Mouse (Mus musculus): ENCODE measurements at regions not wholly inside any gene's neighbourhood (a gene's known extent, or its start where the extent isn't known, plus 50 kb on each side); places are given as distances from the start of the nearest gene placed in this dataset.

DNA sequence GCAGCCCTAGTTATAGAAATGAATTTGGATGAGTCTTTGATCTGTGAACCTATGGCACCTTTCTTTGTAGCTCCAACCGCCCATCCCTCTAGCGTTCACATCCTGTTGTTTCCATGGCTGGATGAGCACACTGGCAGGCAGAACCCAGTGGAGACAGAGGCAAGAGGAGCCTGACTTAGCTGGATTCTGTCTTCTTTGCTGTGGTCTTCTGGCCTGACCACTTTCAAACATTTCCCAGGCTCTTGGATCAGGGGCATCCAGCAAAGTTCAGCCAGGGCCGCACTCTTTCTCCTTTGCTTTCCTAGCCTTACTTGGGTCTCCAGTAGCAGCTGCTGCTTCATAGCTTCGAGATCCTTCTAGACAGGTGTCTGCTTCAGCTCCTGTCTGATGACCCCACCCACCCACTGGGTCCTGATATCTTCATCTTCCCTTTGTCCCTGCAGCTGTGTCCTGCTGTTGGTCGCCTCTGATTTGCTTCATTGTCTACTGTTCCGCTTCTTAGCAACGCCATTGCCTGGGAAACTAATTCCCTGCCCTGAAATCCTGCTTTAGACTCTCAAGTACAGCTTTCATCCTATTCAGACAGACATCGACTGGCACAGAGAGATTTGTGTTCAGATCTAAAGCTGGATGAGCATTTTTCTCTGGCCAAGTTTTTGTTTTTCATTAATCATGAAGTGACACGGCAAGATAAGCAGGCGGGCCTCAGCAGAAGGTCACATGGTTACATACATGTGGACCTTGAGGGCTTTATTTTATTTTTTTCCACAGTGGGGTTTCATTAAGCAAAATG is 153.6 kb upstream of the Tnp1 start:
- no peak for ATAC-seq (replicated peaks; ENCODE audit: low FRiP score, low read depth)
- Histone ChIP-seq H3K27ac (no peak overlapping the region), H3K4me3 (replicated peaks; ENCODE audit: low read depth, low read length) (no peak overlapping the region), H3K9me3 (replicated peaks; ENCODE audit: low read length) (peaks cover 5% of the 10 kb centered on the region; the same call in 1 of the 2 replicates), H3K36me3 (ENCODE audit: insufficient read depth, low read length) (no peaks in the 10 kb centered on the region), H3K27me3 (ENCODE audit: insufficient read depth, low read length) (no peaks in the 10 kb centered on the region), H3K4me2 (ENCODE audit: low read length) (no peak overlapping the region), H3K4me1 (replicated peaks; ENCODE audit: insufficient read depth, low read length) (peaks cover 8% of the 10 kb centered on the region; the same call in 1 of the 2 replicates), H3K9ac (ENCODE audit: low read depth, low read length) (no peak overlapping the region)
- no peak for TF ChIP-seq CTCF (IDR thresholded peaks at IDR 0.05; ENCODE audit: low read depth)
- peak; percentile 15 for DNase-seq (ENCODE audit: low spot score)
- 51% methylated on average over 10 of the region's 10 CpGs for WGBS

DNA sequence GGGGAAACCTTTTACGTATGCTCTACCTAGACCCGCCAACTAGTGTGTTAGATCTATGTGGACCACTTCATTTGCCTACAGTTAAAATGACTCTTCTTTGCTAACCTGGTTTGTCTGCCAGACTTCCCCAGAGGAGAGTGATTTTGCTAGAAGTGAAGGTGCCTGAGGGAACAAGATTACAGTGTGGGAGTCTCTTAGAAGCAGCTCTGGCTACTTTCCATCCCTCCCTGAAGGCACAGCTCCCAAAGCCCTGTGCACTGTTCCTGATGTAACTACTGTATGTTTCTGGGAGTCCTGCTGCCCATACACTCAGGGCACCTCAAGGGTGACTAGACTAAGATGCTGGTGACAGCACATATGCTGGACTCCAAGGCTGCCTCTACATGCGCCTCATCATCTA is 144.5 kb upstream of the Tnp1 start:
- WGBS, result 91% methylated on average over 3 of the region's 3 CpGs
- no peaks in the 10 kb centered on the region for H3K36me3 ChIP-seq (ENCODE audit: insufficient read depth, low read length)
- H3K27me3 ChIP-seq (ENCODE audit: insufficient read depth, low read length), result no peaks in the 10 kb centered on the region
- no peaks in the 10 kb centered on the region for H3K4me1 ChIP-seq (replicated peaks; ENCODE audit: insufficient read depth, low read length)
- no peak overlapping the region for H3K4me3 ChIP-seq (replicated peaks; ENCODE audit: low read depth, low read length)
- DNase-seq (ENCODE audit: low spot score), result no peak
- ATAC-seq (replicated peaks; ENCODE audit: low FRiP score, low read depth), result no peak
- H3K9ac ChIP-seq (ENCODE audit: low read depth, low read length), result no peak overlapping the region
- no peak overlapping the region for H3K4me2 ChIP-seq (ENCODE audit: low read length)
- H3K9me3 ChIP-seq (replicated peaks; ENCODE audit: low read length), result no peaks in the 10 kb centered on the region
- H3K27ac ChIP-seq, result no peak overlapping the region
- no peak for TF ChIP-seq CTCF (IDR thresholded peaks at IDR 0.05; ENCODE audit: low read depth)

DNA sequence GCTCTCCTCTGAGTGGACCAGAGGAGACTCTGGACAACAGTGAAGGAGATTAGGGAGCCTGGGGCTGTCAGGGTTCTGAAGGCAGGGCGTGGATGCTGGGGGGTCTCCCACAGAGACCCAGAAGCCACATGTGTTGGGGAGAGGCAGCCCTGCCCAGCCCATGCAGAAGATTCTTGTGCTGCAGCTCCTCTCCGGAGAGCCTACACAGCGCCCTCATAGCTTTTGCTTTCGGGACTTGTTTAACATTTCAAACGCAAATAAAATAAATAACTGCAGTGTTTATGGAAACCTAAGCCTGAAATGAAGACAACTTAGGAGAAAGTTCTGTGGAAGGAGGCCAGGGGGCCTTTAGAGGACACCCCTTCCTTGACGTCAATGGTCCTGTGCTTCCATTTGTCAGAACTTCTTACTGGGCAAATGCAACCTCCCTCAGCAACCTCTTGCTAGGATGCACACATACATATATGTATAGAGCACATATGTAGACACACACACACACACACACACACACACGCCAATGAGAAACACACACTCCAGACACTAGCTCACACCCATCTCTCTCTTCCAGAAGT is 143.8 kb upstream of the Tnp1 start:
- Histone ChIP-seq H3K27me3 (ENCODE audit: insufficient read depth, low read length) (no peaks in the 10 kb centered on the region), H3K4me2 (ENCODE audit: low read length) (no peak overlapping the region), H3K4me3 (replicated peaks; ENCODE audit: low read depth, low read length) (no peak overlapping the region), H3K9ac (ENCODE audit: low read depth, low read length) (no peak overlapping the region), H3K4me1 (replicated peaks; ENCODE audit: insufficient read depth, low read length) (no peaks in the 10 kb centered on the region), H3K9me3 (replicated peaks; ENCODE audit: low read length) (no peaks in the 10 kb centered on the region), H3K36me3 (ENCODE audit: insufficient read depth, low read length) (no peaks in the 10 kb centered on the region), H3K27ac (no peak overlapping the region)
- TF ChIP-seq CTCF (IDR thresholded peaks at IDR 0.05; ENCODE audit: low read depth), result no peak
- 65% methylated on average over 7 of the region's 7 CpGs for WGBS
- ATAC-seq (replicated peaks; ENCODE audit: low FRiP score, low read depth) (no peak), DNase-seq (ENCODE audit: low spot score) (no peak)

DNA sequence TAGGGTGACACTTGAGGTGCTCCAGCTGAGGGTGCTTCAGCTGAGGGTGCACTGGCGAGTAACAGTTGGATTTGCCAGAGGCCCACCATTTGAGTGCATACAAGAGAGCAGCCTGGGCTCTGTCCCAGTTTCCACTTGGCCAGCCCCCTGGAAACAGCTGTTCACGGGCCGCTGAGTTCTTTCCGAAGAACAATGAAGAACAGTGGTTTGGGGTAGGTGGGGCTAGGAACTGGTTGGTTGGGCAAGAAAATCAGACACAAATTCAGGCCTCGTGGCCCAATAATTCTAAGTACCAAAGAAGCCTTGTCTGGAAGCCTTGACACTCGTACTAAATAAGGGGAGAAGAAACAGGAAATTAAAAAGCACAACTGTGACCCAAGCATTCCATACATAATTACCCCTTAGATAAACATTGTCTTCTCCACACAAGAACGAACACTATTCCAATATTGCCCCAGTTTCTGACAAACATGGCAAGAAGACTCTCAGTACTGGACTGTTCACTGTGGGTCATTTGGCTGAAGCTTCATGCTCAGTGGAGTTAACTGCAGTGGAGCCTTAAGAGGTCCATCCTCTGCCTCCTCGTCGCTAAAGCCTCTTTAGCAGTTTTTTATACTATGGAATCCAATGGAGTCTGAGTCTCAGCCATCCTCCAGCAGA is 137.9 kb upstream of the Tnp1 start:
- Histone ChIP-seq H3K9ac (ENCODE audit: low read depth, low read length) (no peak overlapping the region), H3K4me2 (ENCODE audit: low read length) (no peak overlapping the region), H3K4me1 (replicated peaks; ENCODE audit: insufficient read depth, low read length) (peaks cover 8% of the 10 kb centered on the region; the same call in 1 of the 2 replicates), H3K27me3 (ENCODE audit: insufficient read depth, low read length) (no peaks in the 10 kb centered on the region), H3K36me3 (ENCODE audit: insufficient read depth, low read length) (no peaks in the 10 kb centered on the region), H3K27ac (no peak overlapping the region), H3K9me3 (replicated peaks; ENCODE audit: low read length) (no peaks in the 10 kb centered on the region), H3K4me3 (replicated peaks; ENCODE audit: low read depth, low read length) (no peak overlapping the region)
- DNase-seq (ENCODE audit: low spot score) (peak; percentile 72), ATAC-seq (replicated peaks; ENCODE audit: low FRiP score, low read depth) (0 out of 2 replicates have a peak, but pooled peaks have one; percentile 33)
- 29% methylated on average over 9 of the region's 9 CpGs for WGBS
- no peak for TF ChIP-seq CTCF (IDR thresholded peaks at IDR 0.05; ENCODE audit: low read depth)

DNA sequence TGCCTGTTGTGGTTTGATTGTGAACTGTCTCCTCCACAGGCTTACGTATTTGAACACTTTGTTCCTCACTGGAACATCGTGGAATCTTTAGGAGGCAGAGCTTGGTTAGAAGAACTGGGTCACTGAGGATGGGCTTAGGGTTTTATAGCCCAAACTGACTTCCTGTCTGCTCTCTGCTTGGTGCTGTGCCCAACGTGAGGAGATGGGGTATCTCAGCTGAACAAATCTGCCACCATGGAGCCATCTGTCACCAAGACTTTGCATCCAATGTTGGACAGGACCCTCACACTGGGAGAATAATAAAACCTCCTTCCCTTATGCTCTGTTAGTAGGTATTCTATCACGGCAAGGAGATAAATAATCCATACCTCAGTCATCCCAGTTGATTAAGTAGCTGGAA is 134.2 kb upstream of the Tnp1 start:
- DNase-seq (ENCODE audit: low spot score), result no peak
- Histone ChIP-seq H3K4me1 (replicated peaks; ENCODE audit: insufficient read depth, low read length) (peaks cover 8% of the 10 kb centered on the region; the same call in 1 of the 2 replicates), H3K27me3 (ENCODE audit: insufficient read depth, low read length) (no peaks in the 10 kb centered on the region), H3K27ac (no peak overlapping the region), H3K9ac (ENCODE audit: low read depth, low read length) (no peak overlapping the region), H3K9me3 (replicated peaks; ENCODE audit: low read length) (no peaks in the 10 kb centered on the region), H3K4me3 (replicated peaks; ENCODE audit: low read depth, low read length) (no peak overlapping the region), H3K36me3 (ENCODE audit: insufficient read depth, low read length) (no peaks in the 10 kb centered on the region), H3K4me2 (ENCODE audit: low read length) (no peak overlapping the region)
- TF ChIP-seq CTCF (IDR thresholded peaks at IDR 0.05; ENCODE audit: low read depth), result no peak
- WGBS, result 82% methylated on average over 4 of the region's 4 CpGs
- no peak for ATAC-seq (replicated peaks; ENCODE audit: low FRiP score, low read depth)

DNA sequence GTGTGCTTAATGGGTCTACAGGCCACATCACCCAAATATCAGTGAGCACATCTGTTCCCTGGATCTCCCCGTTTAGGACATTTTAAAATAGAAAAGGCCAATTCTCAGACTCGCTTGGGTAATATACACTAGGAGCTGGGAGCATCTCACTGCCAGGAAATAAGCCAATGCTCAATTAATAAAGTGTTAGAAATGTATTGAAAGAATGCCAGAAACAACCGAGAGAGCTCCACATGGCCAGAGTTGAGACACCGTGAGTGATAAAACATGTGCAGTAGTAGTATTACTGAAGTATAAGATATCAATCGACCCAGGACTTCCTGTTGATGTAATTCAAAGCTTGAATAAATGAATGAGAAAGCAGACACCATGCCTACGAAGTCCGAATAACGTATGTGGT is 127.1 kb upstream of the Tnp1 start:
- Histone ChIP-seq H3K4me1 (replicated peaks; ENCODE audit: insufficient read depth, low read length) (no peaks in the 10 kb centered on the region), H3K27me3 (ENCODE audit: insufficient read depth, low read length) (no peaks in the 10 kb centered on the region), H3K4me2 (ENCODE audit: low read length) (no peak overlapping the region), H3K36me3 (ENCODE audit: insufficient read depth, low read length) (no peaks in the 10 kb centered on the region), H3K27ac (no peak overlapping the region), H3K9me3 (replicated peaks; ENCODE audit: low read length) (no peaks in the 10 kb centered on the region), H3K9ac (ENCODE audit: low read depth, low read length) (no peak overlapping the region), H3K4me3 (replicated peaks; ENCODE audit: low read depth, low read length) (no peak overlapping the region)
- DNase-seq (ENCODE audit: low spot score) (no peak), ATAC-seq (replicated peaks; ENCODE audit: low FRiP score, low read depth) (no peak)
- WGBS, result 70% methylated on average over 8 of the region's 8 CpGs
- TF ChIP-seq CTCF (IDR thresholded peaks at IDR 0.05; ENCODE audit: low read depth), result no peak
